Mouse (Mus musculus) erythroblast, embryonic 14.5 days (primary cell): ENCODE data around the gene Sap30l. TPM values are rescaled to one million over a fixed set of nuclear protein-coding genes. Genes with fewer than 3 reads are reported as not detected.
"Not testable (repeated sequence)": the region's sequence is repeated elsewhere in the genome, so short reads cannot be mapped to it uniquely, and the experiment has no call there.

Source experiments
- H3K27me3 ChIP-seq: 2 replicates; pipeline ENCODE4 v1.6.1; 2012; ENCODE audit warnings: inconsistent platforms; ENCODE audit not compliant: control insufficient read depth
- H3K36me3 ChIP-seq: 2 replicates; pipeline ENCODE4 v1.6.1; 2012; ENCODE audit warnings: mild to moderate bottlenecking, inconsistent platforms; ENCODE audit not compliant: control insufficient read depth
- H3K4me1 ChIP-seq: 2 replicates; pipeline ENCODE4 v1.6.1; 2012; ENCODE audit warnings: inconsistent platforms; ENCODE audit not compliant: control insufficient read depth
- H3K4me3 ChIP-seq: replicated peaks from 2 replicates; pipeline ENCODE3; 2012; ENCODE audit warnings: moderate library complexity, mild to moderate bottlenecking, inconsistent platforms
- H3K9me3 ChIP-seq: 2 replicates; pipeline ENCODE4 v1.6.1; 2012; ENCODE audit warnings: low read length, inconsistent platforms, mixed read lengths; ENCODE audit not compliant: control insufficient read depth
- GATA1 ChIP-seq: IDR thresholded peaks from 2 replicates; pipeline ENCODE4 v1.6.1; 2012; ENCODE audit warnings: low read length, inconsistent platforms, mixed read lengths
- TAL1 ChIP-seq: IDR thresholded peaks from 3 replicates; pipeline ENCODE4 v1.6.1; 2012; ENCODE audit warnings: low read length, inconsistent platforms, mixed read lengths
- polyA plus RNA-seq: library from polyadenylated mRNA; stranded (reverse); fragments of >175 nt; gene quantifications from 2 replicates; pipeline ENCODE4 v1.2.3, GENCODE M21; 2012

The Sap30l gene
- polyA plus RNA-seq, 1 experiment = 2.8 TPM

DNA sequence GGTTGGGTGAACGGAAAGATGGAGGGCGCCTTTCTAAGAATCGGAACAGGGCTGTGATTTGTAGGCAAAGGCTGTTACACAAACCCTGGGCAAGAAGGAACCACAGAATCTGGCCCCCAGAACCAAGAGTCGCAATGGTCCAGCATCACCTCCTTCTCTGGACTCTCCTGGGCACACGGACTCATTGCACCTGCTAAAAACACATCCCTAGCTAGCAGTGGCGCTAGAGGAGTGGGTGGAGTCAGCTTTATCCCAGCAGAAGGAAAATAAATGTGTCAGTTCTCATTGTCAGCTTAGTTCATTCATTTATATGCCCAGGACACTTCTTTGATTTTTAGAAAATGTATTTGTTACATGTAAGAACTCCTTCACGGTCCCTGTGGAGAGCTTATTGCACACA is 40.0 kb downstream of the Sap30l start:
- no peak for TF ChIP-seq TAL1
- no peak for TF ChIP-seq GATA1
- no peaks in the 10 kb centered on the region for H3K9me3 ChIP-seq

DNA sequence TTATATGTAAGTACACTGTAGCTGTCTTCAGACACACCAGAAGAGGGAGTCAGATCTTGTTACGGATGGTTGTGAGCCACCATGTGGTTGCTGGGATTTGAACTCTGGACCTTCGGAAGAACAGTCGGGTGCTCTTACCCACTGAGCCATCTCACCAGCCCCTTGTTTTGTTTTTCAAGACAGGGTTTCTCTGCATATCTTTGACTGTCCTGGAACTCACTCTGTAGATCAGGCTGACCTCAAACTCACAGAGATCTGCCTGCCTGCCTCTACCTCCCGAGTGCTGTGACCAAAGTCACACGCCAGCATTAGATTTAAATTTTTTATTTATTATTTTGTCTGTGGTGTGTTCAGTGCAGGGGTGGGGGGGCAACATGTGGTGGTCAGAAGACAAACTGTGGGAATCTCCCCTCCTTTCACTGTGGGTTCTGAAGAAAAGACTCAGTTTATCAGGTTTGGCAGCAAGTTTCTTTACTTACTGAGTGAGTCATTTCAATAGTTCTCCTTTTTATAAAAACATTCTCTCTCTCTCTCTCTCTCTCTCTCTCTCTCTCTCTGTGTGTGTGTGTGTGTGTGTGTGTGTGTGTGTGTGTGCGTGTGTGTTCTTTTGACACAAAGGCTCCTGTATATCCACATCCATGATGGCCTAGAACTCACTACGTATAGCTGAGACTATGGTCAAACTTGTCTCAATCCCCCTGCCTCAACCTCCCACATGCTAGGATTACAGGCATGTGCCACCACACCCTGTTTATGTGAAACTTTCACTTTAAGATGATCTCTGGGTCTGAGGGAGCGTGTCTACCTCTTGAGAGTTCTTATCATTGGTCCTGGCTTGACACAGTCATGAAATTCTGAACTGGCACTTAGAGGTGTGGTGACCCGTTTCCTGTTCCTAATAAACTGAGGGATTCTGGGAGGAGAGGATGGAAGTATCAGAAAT is 45.3 kb downstream of the Sap30l start:
- H3K36me3 ChIP-seq, H3K4me1 ChIP-seq, H3K9me3 ChIP-seq, H3K4me3 ChIP-seq: not testable (repeated sequence)
- peaks cover 51% of the 10 kb centered on the region for H3K27me3 ChIP-seq

More for the DNA sequence above, 40.0 kb downstream of the Sap30l start:
- Histone ChIP-seq H3K36me3 (no peaks in the 10 kb centered on the region), H3K4me1 (no peaks in the 10 kb centered on the region), H3K4me3 (no peak overlapping the region), H3K27me3 (peaks cover 70% of the 10 kb centered on the region)

DNA sequence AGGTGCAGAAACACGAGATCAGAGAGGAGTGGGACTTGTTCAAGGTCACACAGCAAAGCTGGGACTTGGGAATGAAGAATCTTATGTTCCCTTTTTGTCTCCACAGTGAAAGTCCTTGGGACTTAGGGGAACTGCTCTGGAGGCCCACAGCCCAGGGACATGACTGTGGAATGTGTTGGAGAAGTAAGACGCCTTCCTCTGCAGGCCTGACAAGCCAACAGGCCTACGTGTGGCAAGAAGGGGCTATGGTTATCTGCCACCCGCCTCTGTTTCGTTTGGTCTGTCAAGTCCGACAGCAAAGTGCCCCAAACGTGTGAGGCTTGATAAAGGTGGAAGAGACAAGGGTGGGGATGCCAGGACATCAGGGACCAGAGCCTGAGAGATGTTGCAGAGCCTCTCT is 46.0 kb downstream of the Sap30l start:
- H3K36me3 ChIP-seq = no peaks in the 10 kb centered on the region
- no peak for TF ChIP-seq GATA1
- no peak for TF ChIP-seq TAL1
- H3K4me1 ChIP-seq = peaks cover 5% of the 10 kb centered on the region
- no peak overlapping the region for H3K4me3 ChIP-seq
- peaks cover 52% of the 10 kb centered on the region for H3K27me3 ChIP-seq
- no peaks in the 10 kb centered on the region for H3K9me3 ChIP-seq

DNA sequence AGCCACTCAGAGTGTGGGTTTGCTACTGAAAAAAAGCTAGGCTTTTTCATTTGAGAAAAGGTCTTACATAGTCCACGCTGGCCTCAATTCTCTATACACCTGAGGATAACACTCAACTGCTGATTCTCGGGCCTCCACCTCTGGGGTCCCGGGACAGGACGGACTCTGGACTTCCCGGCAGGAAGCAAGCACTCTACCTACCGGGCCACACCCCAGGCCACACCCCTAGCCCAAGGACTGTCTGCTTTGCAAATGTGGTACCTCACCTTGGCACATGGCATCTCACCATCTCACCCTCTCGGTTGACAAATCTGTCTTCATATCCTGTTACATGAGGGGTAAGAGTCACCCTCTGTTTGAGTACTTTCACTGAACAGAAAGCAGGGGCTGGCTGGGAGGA is 48.9 kb downstream of the Sap30l start:
- Histone ChIP-seq H3K4me3 (no peak overlapping the region), H3K9me3 (no peaks in the 10 kb centered on the region), H3K27me3 (peaks cover 41% of the 10 kb centered on the region), H3K4me1 (peaks cover 5% of the 10 kb centered on the region), H3K36me3 (no peaks in the 10 kb centered on the region)
- TF ChIP-seq GATA1 = no peak
- no peak for TF ChIP-seq TAL1

DNA sequence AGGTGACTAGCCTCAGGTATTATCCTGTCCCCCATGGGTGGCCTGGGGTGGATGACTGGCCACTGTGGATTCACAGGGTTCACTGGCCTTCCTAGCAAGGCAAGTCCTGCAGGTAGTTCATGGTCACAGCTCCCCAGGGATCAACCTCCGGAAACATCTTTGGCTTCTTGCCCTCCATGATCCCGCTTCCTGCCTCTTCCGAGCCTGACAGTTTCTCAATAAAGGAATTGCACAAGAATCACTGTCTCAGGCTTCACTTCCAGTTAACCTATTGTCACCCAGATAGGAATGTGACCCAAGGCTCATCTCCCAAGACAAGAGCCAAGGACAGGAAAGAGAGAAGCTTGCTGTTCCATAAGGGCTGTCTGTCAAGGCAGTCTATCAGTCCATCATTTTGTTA is 49.5 kb downstream of the Sap30l start:
- TF ChIP-seq GATA1 (no peak), TAL1 (no peak)
- Histone ChIP-seq H3K4me3 (no peak overlapping the region), H3K27me3 (peaks cover 36% of the 10 kb centered on the region), H3K4me1 (peaks cover 5% of the 10 kb centered on the region), H3K36me3 (no peaks in the 10 kb centered on the region), H3K9me3 (no peaks in the 10 kb centered on the region)

DNA sequence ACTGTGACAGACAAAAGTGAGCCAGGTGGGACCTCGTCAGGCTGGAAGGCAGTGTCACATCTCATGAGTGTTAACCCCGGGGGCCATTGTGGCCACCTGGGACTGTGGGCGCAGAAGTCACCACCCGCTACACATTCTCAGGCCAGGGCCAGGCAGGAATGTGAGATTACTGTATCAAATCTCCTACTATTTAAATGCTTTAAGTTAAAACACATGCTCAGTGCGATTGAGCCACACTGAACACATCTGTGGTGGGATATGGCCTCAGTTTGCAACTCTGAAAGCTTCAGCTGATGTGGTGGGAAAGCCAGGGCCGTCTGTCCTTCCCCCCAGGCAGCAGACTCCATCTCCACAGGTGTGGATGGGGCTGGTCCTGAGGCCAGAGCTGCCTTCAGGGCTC is 52.1 kb downstream of the Sap30l start:
- Histone ChIP-seq H3K36me3 (no peaks in the 10 kb centered on the region), H3K4me3 (no peak overlapping the region), H3K27me3 (peaks cover 25% of the 10 kb centered on the region), H3K9me3 (no peaks in the 10 kb centered on the region), H3K4me1 (peaks cover 2% of the 10 kb centered on the region; the same call in 1 of the 2 replicates)
- no peak for TF ChIP-seq TAL1
- TF ChIP-seq GATA1 = no peak

DNA sequence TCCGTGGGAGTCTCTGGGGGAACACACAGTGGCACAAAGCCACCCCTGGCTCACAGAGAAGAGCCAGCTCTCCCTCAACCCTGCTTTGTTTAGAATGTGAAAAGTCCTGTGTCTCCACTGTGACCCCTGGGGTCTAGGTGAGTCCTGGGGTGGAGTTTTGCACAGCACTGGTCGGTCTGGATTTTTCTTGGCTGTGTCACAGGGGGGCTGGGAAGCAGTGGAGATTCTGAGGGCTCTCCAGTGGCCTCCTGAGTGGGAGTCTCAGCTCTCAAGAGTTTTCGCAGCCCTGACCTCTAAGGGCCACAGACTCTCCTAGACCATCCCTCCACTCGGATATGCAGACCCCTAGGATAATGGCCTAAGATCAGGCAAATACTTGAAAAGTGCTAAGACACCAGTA is 56.3 kb downstream of the Sap30l start:
- Histone ChIP-seq H3K36me3 (no peaks in the 10 kb centered on the region), H3K9me3 (no peaks in the 10 kb centered on the region; the same call in 1 of the 2 replicates), H3K4me1 (no peaks in the 10 kb centered on the region), H3K4me3 (no peak overlapping the region), H3K27me3 (peaks cover 2% of the 10 kb centered on the region; the same call in 1 of the 2 replicates)
- TF ChIP-seq GATA1 = no peak
- TF ChIP-seq TAL1 = no peak

Other genes starting within 250 kb of the Sap30l start
- 7.3 and 7.8 TPM in 2 replicates for gene Galnt10, start 156.2 kb upstream of the Sap30l start, polyA plus RNA-seq
- gene Hand1, start 31.2 kb downstream of the Sap30l start, polyA plus RNA-seq = not detected in 2 replicates
- gene Larp1, start 207.4 kb downstream of the Sap30l start, polyA plus RNA-seq = 31.7 and 32.8 TPM in 2 replicates